In genomic region chr2:103293751-103294150, GRCm38 (mm10) we compare ENCODE assay signal across 17 mouse cellular contexts. TPM values are rescaled to one million over a fixed set of nuclear protein-coding genes. Genes with fewer than 3 reads are reported as not detected.
DNase-seq lines count a peak whose midpoint lies in the region; ATAC-seq and TF ChIP-seq lines count a peak whose summit lies in the region.
"Had no signal": no experiment of that assay in that cellular context is flagged by ENCODE, and none has a peak within 500 bp of the region (broad histone marks: within the 10 kb centered on the region; RNA-seq: fewer than 3 reads in every experiment).

No protein-coding gene starts in this region.

- TF ChIP-seq POLR2A in ES-Bruce4 (IDR thresholded peaks at IDR 0.05; ENCODE audit: insufficient read depth, low read length): no peak

- H3K27ac ChIP-seq in ES-Bruce4 (ENCODE audit: insufficient read depth, low read length): 0 out of 2 replicates have a peak overlapping the region, but pooled peaks have one; percentile 17
- H3K27ac ChIP-seq in forebrain, embryonic 15.5 days (replicated peaks): no peak overlapping the region
- H3K27ac ChIP-seq: forebrain, embryonic 10.5 days; heart, embryonic 10.5 days; midbrain, embryonic 12.5 days had no signal

- no peaks in the 10 kb centered on the region for H3K9me3 ChIP-seq in ES-Bruce4 (replicated peaks; ENCODE audit: control insufficient read depth, insufficient read depth, low read length, poor library complexity, severe bottlenecking)
- H3K9me3 ChIP-seq in forebrain, embryonic 15.5 days: no peaks in the 10 kb centered on the region
- H3K9me3 ChIP-seq: forebrain, embryonic 10.5 days; heart, embryonic 10.5 days; hindbrain, embryonic 10.5 days; midbrain, embryonic 12.5 days had no signal

- TF ChIP-seq EP300 in ES-Bruce4 (IDR thresholded peaks at IDR 0.05; ENCODE audit: insufficient read depth, low read depth, low read length): no peak

- H3K4me3 ChIP-seq in ES-Bruce4 (ENCODE audit: low read depth, low read length): no peak overlapping the region
- H3K4me3 ChIP-seq in forebrain, embryonic 15.5 days: no peak overlapping the region
- H3K4me3 ChIP-seq: forebrain, embryonic 10.5 days; heart, embryonic 10.5 days; hindbrain, embryonic 10.5 days; midbrain, embryonic 12.5 days had no signal

- intact Hi-C loops in left cerebral cortex, postnatal 14 days (cut with DNase I): no loop called here

- no peak for TF ChIP-seq CTCF in ES-Bruce4 (IDR thresholded peaks at IDR 0.05; ENCODE audit: low read depth, low read length)

- H3K27me3 ChIP-seq in ES-Bruce4 (ENCODE audit: control insufficient read depth, insufficient read depth, low read length, poor library complexity, severe bottlenecking): no peaks in the 10 kb centered on the region
- no peaks in the 10 kb centered on the region for H3K27me3 ChIP-seq in forebrain, embryonic 15.5 days
- H3K27me3 ChIP-seq: midbrain, embryonic 12.5 days had no signal

- DNase-seq in adrenal gland, postnatal 10 days: peak; percentile 64
- DNase-seq in kidney, adult 18-20 months: peak; percentile 62
- DNase-seq in kidney, postnatal 25 days: peak; percentile 70 to 81
- DNase-seq in spleen, postnatal 10 days (ENCODE audit: low spot score in 2 of 2): no peak
- no peak for DNase-seq in left cerebral cortex, postnatal 14 days (ENCODE audit: low spot score in 2 of 2)
- DNase-seq: cerebellum, postnatal 14 days; lung, postnatal 36 days; retina, postnatal 1 day; spleen, adult 18-20 months had no signal

- no peak overlapping the region for H3K4me2 ChIP-seq in forebrain, embryonic 15.5 days (replicated peaks)
- H3K4me2 ChIP-seq: midbrain, embryonic 12.5 days had no signal

- WGBS in forebrain, embryonic 15.5 days: 69% methylated on average over 5 of the region's 5 CpGs

- ATAC-seq in forebrain, embryonic 15.5 days (replicated peaks): no peak
- ATAC-seq: CD4-positive, CD25-positive, alpha-beta regulatory T cell, adult 4 months had no signal

- H3K36me3 ChIP-seq in ES-Bruce4 (ENCODE audit: control insufficient read depth, insufficient read depth, low read length, poor library complexity, severe bottlenecking): no peaks in the 10 kb centered on the region
- H3K36me3 ChIP-seq in forebrain, embryonic 15.5 days: no peaks in the 10 kb centered on the region
- H3K36me3 ChIP-seq: forebrain, embryonic 10.5 days; heart, embryonic 10.5 days; hindbrain, embryonic 10.5 days; midbrain, embryonic 12.5 days had no signal

- H3K4me1 ChIP-seq in ES-Bruce4 (ENCODE audit: control insufficient read depth, insufficient read depth, low read length): peaks cover 4% of the 10 kb centered on the region
- H3K4me1 ChIP-seq in forebrain, embryonic 15.5 days: no peaks in the 10 kb centered on the region

- H3K9ac ChIP-seq in ES-Bruce4 (ENCODE audit: low read depth, poor library complexity, severe bottlenecking): no peak overlapping the region
- no peak overlapping the region for H3K9ac ChIP-seq in forebrain, embryonic 15.5 days (replicated peaks)
- H3K9ac ChIP-seq: midbrain, embryonic 12.5 days had no signal

RNA-seq across cellular contexts. Expression of gene Ehf, which starts 9.3 kb away (rescaled TPM):
- polyA plus RNA-seq in ES-Bruce4 (2011; ENCODE audit: insufficient read depth, insufficient read length, low read depth, missing spikeins): not detected in 2 replicates
- total RNA-seq in adrenal gland, postnatal 10 days (2021): under 1 TPM; 0.36 to 0.48 TPM
- 0.06 and 0.22 TPM in 2 replicates for polyA plus RNA-seq in forebrain, embryonic 15.5 days (2015; fragmentation: Nextera tagmentation; extraction: Ambion mirVana)
- total RNA-seq in left cerebral cortex, postnatal 14 days (2021): under 1 TPM; 0.13 to 0.25 TPM
- polyA plus RNA-seq: forebrain, embryonic 10.5 days; heart, embryonic 10.5 days; limb, embryonic 11.5 days; midbrain, embryonic 12.5 days had no signal

Comparison
In these comparisons a context has a peak if more than half of its experiments do, and no peak if none do; other contexts are left out.
1. DNase-seq: peak in adrenal gland, postnatal 10 days (single experiment), kidney, adult 18-20 months (single experiment) and kidney, postnatal 25 days (2 of 2); none in spleen, postnatal 10 days (0 of 2) and left cerebral cortex, postnatal 14 days (0 of 2).